Mouse (Mus musculus) adrenal gland, postnatal 10 days (tissue): ENCODE results near the gene Lrp2. TPM values are rescaled to one million over a fixed set of nuclear protein-coding genes. Genes with fewer than 3 reads are reported as not detected.

ENCODE experiments used
- DNase-seq: peaks from one replicate; pipeline ENCODE4 v3.0.0; 2021; ENCODE audit warnings: mixed read lengths
- total RNA-seq, 2 experiments: library from RNA; stranded (reverse); gene quantifications; 2 replicates each; pipeline ENCODE4 v1.2.3; 2021

The Lrp2 gene
- total RNA-seq, 2 experiments from 2014 or later: 0.75 to 1.1 TPM

- no peak for DNase-seq
Observed at GRCm38 (mm10) chr2:69511766-69512165, 74.1 kb downstream of the Lrp2 start.

GRCm38 (mm10) chr2:69500357-69500756 is 85.5 kb downstream of the Lrp2 start:
- no peak for DNase-seq

- no peak for DNase-seq
Observed at GRCm38 (mm10) chr2:69493130-69493529, 92.7 kb downstream of the Lrp2 start.

GRCm38 (mm10) chr2:69480965-69481364 is 104.9 kb downstream of the Lrp2 start:
- no peak for DNase-seq

- DNase-seq: no peak
Observed at GRCm38 (mm10) chr2:69479859-69480258, 106.0 kb downstream of the Lrp2 start.

- DNase-seq: no peak
Observed at GRCm38 (mm10) chr2:69476901-69477300, 109.0 kb downstream of the Lrp2 start.

- DNase-seq: no peak
Observed at GRCm38 (mm10) chr2:69475177-69475576, 110.7 kb downstream of the Lrp2 start.

- no peak for DNase-seq
Observed at GRCm38 (mm10) chr2:69471837-69472236, 114.0 kb downstream of the Lrp2 start.

GRCm38 (mm10) chr2:69463609-69464008 is 122.3 kb downstream of the Lrp2 start:
- DNase-seq: no peak

- no peak for DNase-seq
Observed at GRCm38 (mm10) chr2:69459481-69459880, 126.4 kb downstream of the Lrp2 start.

GRCm38 (mm10) chr2:69451128-69451527 is 134.7 kb downstream of the Lrp2 start:
- no peak for DNase-seq

GRCm38 (mm10) chr2:69448581-69448980 is 137.3 kb downstream of the Lrp2 start:
- no peak for DNase-seq

GRCm38 (mm10) chr2:69445896-69446472 is 139.9 kb downstream of the Lrp2 start:
- no peak for DNase-seq

- DNase-seq: no peak
Observed at GRCm38 (mm10) chr2:69441656-69442055, 144.2 kb downstream of the Lrp2 start.

GRCm38 (mm10) chr2:69428116-69428515 is 157.7 kb downstream of the Lrp2 start:
- DNase-seq: peak; percentile 83

GRCm38 (mm10) chr2:69427141-69427540 is 158.7 kb downstream of the Lrp2 start:
- no peak for DNase-seq

GRCm38 (mm10) chr2:69426081-69426480 is 159.8 kb downstream of the Lrp2 start:
- no peak for DNase-seq

- no peak for DNase-seq
Observed at GRCm38 (mm10) chr2:69424829-69425228, 161.0 kb downstream of the Lrp2 start.

GRCm38 (mm10) chr2:69418294-69418881 is 167.5 kb downstream of the Lrp2 start:
- no peak for DNase-seq

GRCm38 (mm10) chr2:69415070-69415469 is 170.8 kb downstream of the Lrp2 start:
- DNase-seq: no peak

- DNase-seq: no peak
Observed at GRCm38 (mm10) chr2:69414539-69414938, 171.3 kb downstream of the Lrp2 start.

GRCm38 (mm10) chr2:69405692-69406091 is 180.2 kb downstream of the Lrp2 start:
- DNase-seq: no peak

- DNase-seq: no peak
Observed at GRCm38 (mm10) chr2:69402309-69402708, 183.6 kb downstream of the Lrp2 start.

- DNase-seq: no peak
Observed at GRCm38 (mm10) chr2:69401891-69402290, 184.0 kb downstream of the Lrp2 start.
